Mouse (Mus musculus): ENCODE results near the gene Cfap299.
"Not testable (repeated sequence)": the region's sequence is repeated elsewhere in the genome, so short reads cannot be mapped to it uniquely, and the experiment has no call there.

The Cfap299 gene

DNA sequence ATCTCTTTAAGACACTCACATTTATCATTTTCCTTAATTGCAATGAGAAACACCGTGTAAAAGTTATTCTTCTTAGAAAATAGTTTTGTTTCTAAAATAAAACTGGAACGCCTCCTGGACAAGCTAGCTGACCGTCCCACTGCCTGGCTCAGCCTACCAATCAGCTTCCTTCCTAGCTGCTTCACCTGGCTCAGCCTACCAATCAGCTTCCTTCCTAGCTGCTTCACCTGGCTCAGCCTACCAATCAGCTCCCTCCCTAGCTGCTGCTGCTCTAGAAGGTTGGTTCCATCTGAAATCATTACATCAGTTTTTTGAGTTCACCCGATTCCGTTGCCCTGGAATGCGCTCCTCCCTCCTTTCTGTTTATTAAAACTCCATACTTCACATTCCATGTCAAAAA is 247.4 kb downstream of the Cfap299 start:
- not testable (repeated sequence) for DNase-seq (ENCODE audit: low read depth, low spot score); H3K36me3 ChIP-seq (ENCODE audit: control insufficient read depth, insufficient read depth, low read length, poor library complexity, severe bottlenecking); H3K27me3 ChIP-seq (ENCODE audit: control insufficient read depth, insufficient read depth, low read length, poor library complexity, severe bottlenecking)

DNA sequence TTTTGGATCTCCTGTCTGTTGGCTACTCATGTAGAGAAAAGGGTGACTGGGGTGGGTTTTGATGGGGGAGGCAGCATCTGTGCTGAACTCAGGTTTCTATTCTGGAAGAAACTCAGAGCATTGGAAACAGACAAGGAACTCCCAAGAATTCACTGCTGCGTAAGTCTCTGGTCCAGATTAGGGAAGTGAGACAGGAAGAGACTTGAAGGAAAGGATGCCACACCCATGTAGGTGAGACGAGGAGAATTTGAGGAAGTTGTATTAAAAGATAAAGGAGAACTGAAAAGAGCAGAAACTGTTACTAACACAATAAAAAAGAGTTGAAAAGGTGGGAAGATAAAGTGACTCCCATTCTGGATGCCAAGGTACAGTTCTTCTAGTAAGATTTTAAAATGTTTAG is 249.3 kb downstream of the Cfap299 start:
- Histone ChIP-seq H3K27me3 (ENCODE audit: control insufficient read depth, insufficient read depth, low read length, poor library complexity, severe bottlenecking) (no peaks in the 10 kb centered on the region), H3K36me3 (ENCODE audit: control insufficient read depth, insufficient read depth, low read length, poor library complexity, severe bottlenecking) (no peaks in the 10 kb centered on the region)
- DNase-seq (ENCODE audit: low read depth, low spot score) = no peak

GRCm38 (mm10) chr5:98580811-98581210 is 251.7 kb downstream of the Cfap299 start:
- no peak for DNase-seq (ENCODE audit: low read depth, low spot score)
- H3K27me3 ChIP-seq (ENCODE audit: control insufficient read depth, insufficient read depth, low read length, poor library complexity, severe bottlenecking) = no peaks in the 10 kb centered on the region
- no peaks in the 10 kb centered on the region for H3K36me3 ChIP-seq (ENCODE audit: control insufficient read depth, insufficient read depth, low read length, poor library complexity, severe bottlenecking)

DNA sequence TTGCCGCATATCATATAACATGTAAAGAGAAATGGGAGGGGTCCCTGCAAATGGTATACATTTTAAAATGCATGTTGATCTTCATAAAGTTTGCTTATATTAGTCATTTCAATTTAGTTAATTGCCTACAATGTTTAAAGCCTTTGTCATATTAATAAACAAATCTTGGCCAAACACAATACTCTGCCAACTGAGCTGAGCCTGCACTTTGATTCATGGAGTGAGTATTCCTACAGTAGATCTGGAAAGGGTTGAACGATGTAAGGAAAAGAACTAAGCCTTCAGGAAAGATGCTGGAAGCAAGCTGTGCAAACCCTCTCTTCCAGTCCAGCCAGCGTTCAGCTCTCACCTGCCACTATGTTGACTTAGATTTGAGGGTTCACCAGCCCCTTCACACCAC is 252.9 kb downstream of the Cfap299 start:
- DNase-seq (ENCODE audit: low read depth, low spot score) = no peak
- H3K27me3 ChIP-seq (ENCODE audit: control insufficient read depth, insufficient read depth, low read length, poor library complexity, severe bottlenecking) = no peaks in the 10 kb centered on the region

DNA sequence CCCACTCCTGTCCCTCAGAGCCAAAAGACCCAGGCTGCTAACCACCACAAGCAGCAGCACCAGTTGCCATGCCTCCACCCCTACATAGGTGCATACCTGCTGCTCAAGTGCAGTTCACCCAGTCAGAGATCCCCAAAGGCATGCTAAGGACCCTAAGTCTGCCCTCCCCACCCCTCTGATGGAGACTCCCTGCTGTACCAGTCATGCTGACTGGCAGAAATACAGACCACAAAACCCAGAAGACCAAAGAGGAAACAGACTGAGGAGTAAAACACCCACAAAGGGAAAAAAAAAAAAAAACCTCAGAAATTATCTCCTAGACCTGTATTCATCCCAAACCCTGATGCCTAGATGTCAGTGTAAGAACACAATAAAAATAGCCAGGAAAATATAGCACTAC is 256.8 kb downstream of the Cfap299 start:
- DNase-seq (ENCODE audit: low read depth, low spot score) = no peak
- H3K36me3 ChIP-seq (ENCODE audit: control insufficient read depth, insufficient read depth, low read length, poor library complexity, severe bottlenecking) = no peaks in the 10 kb centered on the region
- no peaks in the 10 kb centered on the region for H3K27me3 ChIP-seq (ENCODE audit: control insufficient read depth, insufficient read depth, low read length, poor library complexity, severe bottlenecking)

More for the DNA sequence above, 252.9 kb downstream of the Cfap299 start:
- H3K36me3 ChIP-seq (ENCODE audit: control insufficient read depth, insufficient read depth, low read length, poor library complexity, severe bottlenecking) = no peaks in the 10 kb centered on the region

- no peaks in the 10 kb centered on the region for H3K27me3 ChIP-seq (ENCODE audit: control insufficient read depth, insufficient read depth, low read length, poor library complexity, severe bottlenecking)
- no peak for DNase-seq (ENCODE audit: low read depth, low spot score)
- no peaks in the 10 kb centered on the region for H3K36me3 ChIP-seq (ENCODE audit: control insufficient read depth, insufficient read depth, low read length, poor library complexity, severe bottlenecking)
These were observed 284.4 kb downstream of the Cfap299 start for GRCm38 (mm10) chr5:98613511-98613910.

- H3K36me3 ChIP-seq (ENCODE audit: control insufficient read depth, insufficient read depth, low read length, poor library complexity, severe bottlenecking) = no peaks in the 10 kb centered on the region
- no peak for DNase-seq (ENCODE audit: low read depth, low spot score)
- no peaks in the 10 kb centered on the region for H3K27me3 ChIP-seq (ENCODE audit: control insufficient read depth, insufficient read depth, low read length, poor library complexity, severe bottlenecking)
These were observed 287.8 kb downstream of the Cfap299 start for GRCm38 (mm10) chr5:98616902-98617301.

DNA sequence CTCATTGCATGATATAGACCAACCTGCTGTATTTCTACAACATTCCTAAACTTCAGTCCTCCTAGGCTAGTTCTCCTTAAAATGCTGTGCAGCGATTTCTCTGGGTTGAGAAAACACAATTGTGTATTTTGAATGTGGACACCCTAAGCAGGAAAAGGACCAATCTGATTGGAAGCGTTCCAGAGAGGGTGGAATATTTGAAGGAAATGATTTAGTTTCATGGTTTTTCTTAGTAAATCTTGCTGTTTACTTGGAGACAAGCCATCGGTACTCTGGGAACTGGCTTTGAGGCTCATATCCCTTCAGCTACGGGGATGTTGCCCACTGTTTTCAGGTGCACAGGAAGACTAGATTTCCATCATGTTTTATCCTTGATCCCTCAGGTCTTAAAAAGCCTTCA is 288.3 kb downstream of the Cfap299 start:
- DNase-seq (ENCODE audit: low read depth, low spot score) = no peak
- Histone ChIP-seq H3K36me3 (ENCODE audit: control insufficient read depth, insufficient read depth, low read length, poor library complexity, severe bottlenecking) (no peaks in the 10 kb centered on the region), H3K27me3 (ENCODE audit: control insufficient read depth, insufficient read depth, low read length, poor library complexity, severe bottlenecking) (no peaks in the 10 kb centered on the region)

GRCm38 (mm10) chr5:98650345-98650744 is 321.2 kb downstream of the Cfap299 start:
- no peaks in the 10 kb centered on the region; the same call in 1 of the 2 replicates for H3K27me3 ChIP-seq (ENCODE audit: control insufficient read depth, insufficient read depth, low read length, poor library complexity, severe bottlenecking)
- H3K36me3 ChIP-seq (ENCODE audit: control insufficient read depth, insufficient read depth, low read length, poor library complexity, severe bottlenecking) = no peaks in the 10 kb centered on the region
- no peak for DNase-seq (ENCODE audit: low read depth, low spot score)

DNA sequence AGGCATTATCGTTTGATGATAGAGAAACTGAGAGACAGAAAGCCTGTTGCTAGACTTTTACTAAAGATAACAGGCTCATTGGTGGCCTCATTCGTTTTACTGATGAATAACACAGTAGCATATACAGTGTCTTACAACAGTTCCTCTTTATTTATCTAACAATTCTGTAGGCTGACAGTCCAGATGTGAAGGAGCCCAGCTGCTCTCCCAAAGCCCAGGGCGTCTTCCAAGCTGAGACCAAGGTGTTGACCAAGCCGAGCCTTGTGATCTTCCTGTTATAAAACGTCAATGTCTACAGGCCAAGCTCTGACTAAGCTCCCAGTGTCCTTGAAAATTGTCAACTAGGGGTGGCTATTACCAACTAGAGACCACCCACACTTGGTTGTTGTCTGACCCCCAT is 321.9 kb downstream of the Cfap299 start:
- DNase-seq (ENCODE audit: low read depth, low spot score) = no peak
- no peaks in the 10 kb centered on the region; the same call in 1 of the 2 replicates for H3K27me3 ChIP-seq (ENCODE audit: control insufficient read depth, insufficient read depth, low read length, poor library complexity, severe bottlenecking)
- no peaks in the 10 kb centered on the region for H3K36me3 ChIP-seq (ENCODE audit: control insufficient read depth, insufficient read depth, low read length, poor library complexity, severe bottlenecking)

GRCm38 (mm10) chr5:98688254-98688653 is 359.1 kb downstream of the Cfap299 start:
- H3K36me3 ChIP-seq (ENCODE audit: control insufficient read depth, insufficient read depth, low read length, poor library complexity, severe bottlenecking) = no peaks in the 10 kb centered on the region; the same call in 1 of the 2 replicates
- DNase-seq (ENCODE audit: low read depth, low spot score) = no peak
- no peaks in the 10 kb centered on the region for H3K27me3 ChIP-seq (ENCODE audit: control insufficient read depth, insufficient read depth, low read length, poor library complexity, severe bottlenecking)

DNA sequence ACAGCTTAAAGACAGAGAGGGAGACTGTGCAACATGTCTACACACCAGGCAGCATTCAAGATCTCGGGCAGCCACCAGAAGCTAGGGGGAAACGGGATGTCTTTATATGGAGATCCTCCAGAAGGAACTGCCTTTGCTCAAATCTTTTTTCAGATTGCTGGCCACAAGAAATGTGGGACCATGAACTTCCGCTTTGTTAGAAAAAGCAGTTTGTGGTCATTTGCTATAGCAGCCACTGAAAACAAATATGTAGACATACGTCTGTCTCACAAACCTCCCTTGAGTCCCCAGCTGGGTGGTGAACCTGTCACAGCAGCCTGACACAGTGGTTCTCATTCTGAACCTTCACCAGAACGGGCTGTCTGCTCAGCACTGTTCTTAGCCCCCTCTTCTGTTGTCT is 363.0 kb downstream of the Cfap299 start:
- Histone ChIP-seq H3K36me3 (ENCODE audit: control insufficient read depth, insufficient read depth, low read length, poor library complexity, severe bottlenecking) (no peaks in the 10 kb centered on the region; the same call in 1 of the 2 replicates), H3K27me3 (ENCODE audit: control insufficient read depth, insufficient read depth, low read length, poor library complexity, severe bottlenecking) (no peaks in the 10 kb centered on the region)
- DNase-seq (ENCODE audit: low read depth, low spot score) = no peak

- no peaks in the 10 kb centered on the region for H3K36me3 ChIP-seq (ENCODE audit: control insufficient read depth, insufficient read depth, low read length, poor library complexity, severe bottlenecking)
- no peak for DNase-seq (ENCODE audit: low read depth, low spot score)
- H3K27me3 ChIP-seq (ENCODE audit: control insufficient read depth, insufficient read depth, low read length, poor library complexity, severe bottlenecking) = no peaks in the 10 kb centered on the region
These were observed 367.2 kb downstream of the Cfap299 start for GRCm38 (mm10) chr5:98696336-98696735.

- DNase-seq (ENCODE audit: low read depth, low spot score) = no peak
These were observed 374.9 kb downstream of the Cfap299 start for GRCm38 (mm10) chr5:98703963-98704362.

GRCm38 (mm10) chr5:98706597-98706996 is 377.5 kb downstream of the Cfap299 start:
- H3K36me3 ChIP-seq (ENCODE audit: control insufficient read depth, insufficient read depth, low read length, poor library complexity, severe bottlenecking) = no peaks in the 10 kb centered on the region
- no peak for DNase-seq (ENCODE audit: low read depth, low spot score)
- no peaks in the 10 kb centered on the region for H3K27me3 ChIP-seq (ENCODE audit: control insufficient read depth, insufficient read depth, low read length, poor library complexity, severe bottlenecking)

More at GRCm38 (mm10) chr5:98703963-98704362, 374.9 kb downstream of the Cfap299 start:
- Histone ChIP-seq H3K36me3 (ENCODE audit: control insufficient read depth, insufficient read depth, low read length, poor library complexity, severe bottlenecking) (no peaks in the 10 kb centered on the region), H3K27me3 (ENCODE audit: control insufficient read depth, insufficient read depth, low read length, poor library complexity, severe bottlenecking) (no peaks in the 10 kb centered on the region)

DNA sequence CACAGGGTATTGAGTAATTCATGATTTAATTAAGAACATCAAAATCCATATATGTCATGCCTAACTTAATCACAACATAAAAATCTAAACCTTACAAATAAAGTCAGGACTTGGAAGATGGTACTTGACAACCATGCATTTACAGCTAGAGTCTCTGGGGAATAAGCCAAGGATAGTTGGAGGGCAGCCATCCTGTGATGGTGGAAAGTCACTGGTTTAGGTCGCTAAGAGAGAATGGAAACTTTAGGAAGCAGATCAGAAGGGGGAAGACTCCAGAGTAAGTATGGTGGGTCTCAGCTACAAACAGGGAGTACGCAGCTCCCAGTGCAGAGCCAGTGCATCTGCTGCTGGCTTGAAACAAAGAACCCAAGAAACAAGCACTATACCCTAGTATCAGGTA is 386.3 kb downstream of the Cfap299 start:
- H3K27me3 ChIP-seq (ENCODE audit: control insufficient read depth, insufficient read depth, low read length, poor library complexity, severe bottlenecking) = no peaks in the 10 kb centered on the region
- no peaks in the 10 kb centered on the region for H3K36me3 ChIP-seq (ENCODE audit: control insufficient read depth, insufficient read depth, low read length, poor library complexity, severe bottlenecking)
- no peak for DNase-seq (ENCODE audit: low read depth, low spot score)

Data from splenic B cell, adult 2 months (primary cell).